ENCODE assay signal across 9 mouse cellular contexts in genomic region chr3:138752769-138753168, GRCm38 (mm10). TPM values are rescaled to one million over a fixed set of nuclear protein-coding genes. Genes with fewer than 3 reads are reported as not detected.
DNase-seq lines count a peak whose midpoint lies in the region; ATAC-seq and TF ChIP-seq lines count a peak whose summit lies in the region.
"Had no signal": no experiment of that assay in that cellular context is flagged by ENCODE, and none has a peak within 500 bp of the region (broad histone marks: within the 10 kb centered on the region; RNA-seq: fewer than 3 reads in every experiment).

No protein-coding gene starts in this region.

- TF ChIP-seq CTCF in cerebellum, adult 2 months (IDR thresholded peaks at IDR 0.05; ENCODE audit: borderline replicate concordance, insufficient read depth, low read depth, low read length), result no peak

- no peaks in the 10 kb centered on the region for H3K27me3 ChIP-seq in cerebellum, adult 2 months (ENCODE audit: control insufficient read depth, insufficient read depth, low read length)
- H3K27me3 ChIP-seq in kidney, embryonic 14.5 days (ENCODE audit: control insufficient read depth, insufficient read depth, low read length), result no peaks in the 10 kb centered on the region

- ATAC-seq in kidney, embryonic 14.5 days (ENCODE audit: low FRiP score, low TSS enrichment), result 0 out of 2 replicates have a peak, but pooled peaks have one; percentile 36
- no peak for ATAC-seq in activated CD4-positive, CD25-positive, alpha-beta regulatory T cell, adult 4 months

- no peak overlapping the region for H3K4me2 ChIP-seq in kidney, embryonic 14.5 days (replicated peaks; ENCODE audit: low read depth, low read length)

- peak overlapping the region; percentile 40; the same call in 1 of the 2 replicates for H3K27ac ChIP-seq in cerebellum, adult 2 months (ENCODE audit: insufficient read depth, low read length)
- no peak overlapping the region for H3K27ac ChIP-seq in kidney, embryonic 14.5 days (ENCODE audit: low read depth, low read length)

- H3K36me3 ChIP-seq in kidney, embryonic 14.5 days (ENCODE audit: control insufficient read depth, insufficient read depth, low read length), result no peaks in the 10 kb centered on the region

- no peak for TF ChIP-seq POLR2A in cerebellum, adult 2 months (IDR thresholded peaks at IDR 0.05; ENCODE audit: borderline replicate concordance, insufficient read depth, low read length)

- H3K4me3 ChIP-seq in cerebellum, adult 2 months (replicated peaks; ENCODE audit: insufficient read depth, low read depth, low read length), result no peak overlapping the region
- no peak overlapping the region for H3K4me3 ChIP-seq in kidney, embryonic 14.5 days (ENCODE audit: low read length)

- WGBS in cerebellum, adult 2 months, result 29% methylated on average over 3 of the region's 3 CpGs
- WGBS in kidney, embryonic 14.5 days, result 32% methylated on average over 3 of the region's 3 CpGs

- no peaks in the 10 kb centered on the region for H3K9me3 ChIP-seq in kidney, embryonic 14.5 days (ENCODE audit: control insufficient read depth, low read length)

- H3K4me1 ChIP-seq in cerebellum, adult 2 months (ENCODE audit: control insufficient read depth, insufficient read depth, low read length), result peaks cover 26% of the 10 kb centered on the region
- peaks cover 7% of the 10 kb centered on the region for H3K4me1 ChIP-seq in kidney, embryonic 14.5 days (ENCODE audit: control insufficient read depth, insufficient read depth, low read length)

- no peak overlapping the region for H3K9ac ChIP-seq in kidney, embryonic 14.5 days (ENCODE audit: low read depth, low read length)

- peak in 1 of 2 experiments; percentile 15 for DNase-seq in cerebellum, adult 2 months
- DNase-seq in cerebellum, postnatal 36 days, result no peak
- no peak for DNase-seq in kidney, postnatal 25 days
- peak; percentile 7 for DNase-seq in thymus, postnatal 0 days (ENCODE audit: low spot score)
- DNase-seq in thymus, postnatal 4 days, result no peak
- DNase-seq in lung, postnatal 25 days (ENCODE audit: low spot score), result no peak
- DNase-seq: gastrocnemius, postnatal 25 days had no signal

RNA-seq across cellular contexts. Expression of gene Tspan5, which starts 10.8 kb away (rescaled TPM):
- polyA plus RNA-seq in cerebellum, adult 2 months (2012; rRNA removed), result 166 TPM in 2 replicates
- polyA plus RNA-seq in kidney, embryonic 14.5 days (2014; fragmentation: Nextera tagmentation; extraction: Ambion mirVana), result 18.0 and 28.8 TPM in 2 replicates
- 16.8 and 17.5 TPM in 2 replicates for polyA plus RNA-seq in thymus, postnatal 0 days (2015; fragmentation: Nextera tagmentation; extraction: Ambion mirVana)
- 1 to 10 TPM; 5.3 to 7.3 TPM for polyA plus RNA-seq in activated CD4-positive, CD25-positive, alpha-beta regulatory T cell, adult 4 months (2017; shearing (Covaris generic))
